Comparison of ENCODE assay signal across 8 mouse cellular contexts in genomic region chr7:25217653-25218395, GRCm38 (mm10). TPM values are rescaled to one million over a fixed set of nuclear protein-coding genes. Genes with fewer than 3 reads are reported as not detected.
DNase-seq lines count a peak whose midpoint lies in the region; ATAC-seq and TF ChIP-seq lines count a peak whose summit lies in the region.

No protein-coding gene starts in this region.

- intact Hi-C loops in left cerebral cortex, adult 2 months (cut with DNase I), result no loop called here

- WGBS in intestine, embryonic 14.5 days, result 72% methylated on average over 12 of the region's 12 CpGs
- 56% methylated on average over 12 of the region's 12 CpGs for WGBS in lung, embryonic 15.5 days
- WGBS in stomach, embryonic 15.5 days, result 54% methylated on average over 12 of the region's 12 CpGs

- H3K4me3 ChIP-seq in testis, adult 2 months (ENCODE audit: control insufficient read depth, low read depth, low read length), result peak overlapping the region; percentile 91
- peak overlapping the region; percentile 4; the same call in 1 of the 2 replicates for H3K4me3 ChIP-seq in intestine, embryonic 14.5 days (ENCODE audit: low read depth, low read length)
- 0 out of 2 replicates have a peak overlapping the region, but pooled peaks have one; percentile 85 for H3K4me3 ChIP-seq in lung, embryonic 15.5 days
- peak overlapping the region; percentile 86 for H3K4me3 ChIP-seq in stomach, embryonic 15.5 days (replicated peaks)
- H3K4me3 ChIP-seq in left cerebral cortex, adult 2 months, result no peak overlapping the region; the same call in 1 of the 2 replicates

- peaks cover 30% of the 10 kb centered on the region for H3K4me1 ChIP-seq in testis, adult 2 months (ENCODE audit: control insufficient read depth, insufficient read depth, low read length)
- H3K4me1 ChIP-seq in intestine, embryonic 14.5 days (replicated peaks; ENCODE audit: control insufficient read depth, insufficient read depth, low read length), result peaks cover 28% of the 10 kb centered on the region
- peaks cover 37% of the 10 kb centered on the region for H3K4me1 ChIP-seq in lung, embryonic 15.5 days
- peaks cover 41% of the 10 kb centered on the region for H3K4me1 ChIP-seq in stomach, embryonic 15.5 days

- no peak for TF ChIP-seq POLR2A in testis, adult 2 months (IDR thresholded peaks at IDR 0.05; ENCODE audit: control insufficient read depth, low read depth, low read length)

- no peak for TF ChIP-seq CTCF in testis, adult 2 months (IDR thresholded peaks at IDR 0.05; ENCODE audit: control insufficient read depth, insufficient read depth, insufficient replicate concordance, low read depth, low read length)
- no peak for TF ChIP-seq CTCF in left cerebral cortex, adult 2 months (IDR thresholded peaks at IDR 0.05)

- peak overlapping the region; percentile 83 for H3K4me2 ChIP-seq in intestine, embryonic 14.5 days (ENCODE audit: low read length)
- peak overlapping the region; percentile 86 for H3K4me2 ChIP-seq in lung, embryonic 15.5 days
- peak overlapping the region; percentile 87 for H3K4me2 ChIP-seq in stomach, embryonic 15.5 days

- H3K9ac ChIP-seq in intestine, embryonic 14.5 days (ENCODE audit: low read length), result no peak overlapping the region
- H3K9ac ChIP-seq in lung, embryonic 15.5 days, result no peak overlapping the region
- no peak overlapping the region for H3K9ac ChIP-seq in stomach, embryonic 15.5 days

- DNase-seq in testis, postnatal 14 days (ENCODE audit: low spot score), result no peak
- no peak for DNase-seq in intestine, embryonic 14.5 days (ENCODE audit: low spot score)
- no peak for DNase-seq in gastrocnemius, adult 8-10 months (ENCODE audit: low spot score in 2 of 2)
- no peak for DNase-seq in left cerebral cortex, adult 2 months (ENCODE audit: extremely low spot score in 1 of 2, low spot score in 2 of 2)
- DNase-seq in cerebellum, postnatal 36 days, result no peak

- H3K27me3 ChIP-seq in testis, adult 2 months (ENCODE audit: control insufficient read depth, insufficient read depth, low read length), result no peaks in the 10 kb centered on the region
- no peaks in the 10 kb centered on the region for H3K27me3 ChIP-seq in intestine, embryonic 14.5 days (replicated peaks; ENCODE audit: control insufficient read depth, insufficient read depth, low read length)
- H3K27me3 ChIP-seq in lung, embryonic 15.5 days, result 0 out of 2 replicates have a peak, but pooled peaks cover 3% of the 10 kb centered on the region
- H3K27me3 ChIP-seq in stomach, embryonic 15.5 days (replicated peaks), result no peaks in the 10 kb centered on the region

- no peak overlapping the region for H3K27ac ChIP-seq in testis, adult 2 months (ENCODE audit: control insufficient read depth, insufficient read depth, low read depth, low read length)
- H3K27ac ChIP-seq in intestine, embryonic 14.5 days (ENCODE audit: low read depth), result no peak overlapping the region
- H3K27ac ChIP-seq in lung, embryonic 15.5 days, result no peak overlapping the region
- H3K27ac ChIP-seq in stomach, embryonic 15.5 days, result peak overlapping the region; percentile 95
- no peak overlapping the region for H3K27ac ChIP-seq in left cerebral cortex, adult 2 months

- ATAC-seq in intestine, embryonic 14.5 days (replicated peaks; ENCODE audit: low FRiP score, low TSS enrichment, low read depth), result no peak
- no peak for ATAC-seq in lung, embryonic 15.5 days (ENCODE audit: borderline replicate concordance, extremely low read depth, low FRiP score, low TSS enrichment)
- ATAC-seq in stomach, embryonic 15.5 days (ENCODE audit: insufficient read depth, low FRiP score, low read depth), result no peak

- H3K9me3 ChIP-seq in intestine, embryonic 14.5 days (ENCODE audit: control insufficient read depth, low read length), result no peaks in the 10 kb centered on the region
- no peaks in the 10 kb centered on the region for H3K9me3 ChIP-seq in lung, embryonic 15.5 days
- no peaks in the 10 kb centered on the region for H3K9me3 ChIP-seq in stomach, embryonic 15.5 days

- no peaks in the 10 kb centered on the region for H3K36me3 ChIP-seq in testis, adult 2 months (ENCODE audit: control insufficient read depth, insufficient read depth, low read length)
- peaks cover 5% of the 10 kb centered on the region; the same call in 1 of the 2 replicates for H3K36me3 ChIP-seq in intestine, embryonic 14.5 days (ENCODE audit: control insufficient read depth, insufficient read depth, low read length)
- H3K36me3 ChIP-seq in lung, embryonic 15.5 days, result no peaks in the 10 kb centered on the region
- no peaks in the 10 kb centered on the region for H3K36me3 ChIP-seq in stomach, embryonic 15.5 days

RNA-seq across cellular contexts. Expression of gene Dedd2, which starts 2.6 kb away (rescaled TPM):
- 26.0 and 27.1 TPM in 2 replicates for polyA plus RNA-seq in testis, adult 2 months (2012; rRNA removed)
- 8.0 and 9.0 TPM in 2 replicates for polyA plus RNA-seq in intestine, embryonic 14.5 days (2014; fragmentation: Nextera tagmentation; extraction: Ambion mirVana)
- 9.6 and 11.2 TPM in 2 replicates for polyA plus RNA-seq in lung, embryonic 15.5 days (2015; fragmentation: Nextera tagmentation; extraction: Ambion mirVana)
- 15.1 and 15.2 TPM in 2 replicates for polyA plus RNA-seq in stomach, embryonic 15.5 days (2015; fragmentation: Nextera tagmentation; extraction: Ambion mirVana)
- total RNA-seq in gastrocnemius, adult 8-10 months (2022), result 1 to 10 TPM; 8.0 to 9.2 (median 8.6) TPM
- total RNA-seq in left cerebral cortex, adult 2 months (2021), result 10 to 100 TPM; 23.9 to 26.3 TPM

RNA-seq across cellular contexts. Expression of gene Zfp526, which starts 3.4 kb away (rescaled TPM):
- polyA plus RNA-seq in testis, adult 2 months (2012; rRNA removed), result 29.4 and 31.9 TPM in 2 replicates
- 3.9 and 4.2 TPM in 2 replicates for polyA plus RNA-seq in intestine, embryonic 14.5 days (2014; fragmentation: Nextera tagmentation; extraction: Ambion mirVana)
- 3.0 and 3.6 TPM in 2 replicates for polyA plus RNA-seq in lung, embryonic 15.5 days (2015; fragmentation: Nextera tagmentation; extraction: Ambion mirVana)
- 2.8 and 3.1 TPM in 2 replicates for polyA plus RNA-seq in stomach, embryonic 15.5 days (2015; fragmentation: Nextera tagmentation; extraction: Ambion mirVana)
- total RNA-seq in gastrocnemius, adult 8-10 months (2022), result 1 to 10 TPM; 5.5 to 6.4 (median 6.1) TPM
- 10 to 100 TPM; 10.6 to 11.2 TPM for total RNA-seq in left cerebral cortex, adult 2 months (2021)

RNA-seq across cellular contexts. Expression of gene Gsk3a, which starts 19.8 kb away (rescaled TPM):
- polyA plus RNA-seq in testis, adult 2 months (2012; rRNA removed), result 91.9 and 94.8 TPM in 2 replicates
- polyA plus RNA-seq in intestine, embryonic 14.5 days (2014; fragmentation: Nextera tagmentation; extraction: Ambion mirVana), result 13.2 and 13.6 TPM in 2 replicates
- 9.8 and 10.7 TPM in 2 replicates for polyA plus RNA-seq in lung, embryonic 15.5 days (2015; fragmentation: Nextera tagmentation; extraction: Ambion mirVana)
- polyA plus RNA-seq in stomach, embryonic 15.5 days (2015; fragmentation: Nextera tagmentation; extraction: Ambion mirVana), result 9.4 and 10.5 TPM in 2 replicates
- 10 to 100 TPM; 87.5 to 93.5 (median 90.1) TPM for total RNA-seq in gastrocnemius, adult 8-10 months (2022)
- 100 to 1,000 TPM; 215 to 220 TPM for total RNA-seq in left cerebral cortex, adult 2 months (2021)

RNA-seq across cellular contexts. Expression of gene Erf, which starts 32.7 kb away (rescaled TPM):
- 40.4 and 44.1 TPM in 2 replicates for polyA plus RNA-seq in testis, adult 2 months (2012; rRNA removed)
- 19.9 and 22.0 TPM in 2 replicates for polyA plus RNA-seq in intestine, embryonic 14.5 days (2014; fragmentation: Nextera tagmentation; extraction: Ambion mirVana)
- 18.8 and 20.3 TPM in 2 replicates for polyA plus RNA-seq in lung, embryonic 15.5 days (2015; fragmentation: Nextera tagmentation; extraction: Ambion mirVana)
- 13.0 and 17.6 TPM in 2 replicates for polyA plus RNA-seq in stomach, embryonic 15.5 days (2015; fragmentation: Nextera tagmentation; extraction: Ambion mirVana)
- 1 to 10 TPM; 4.2 to 5.8 (median 5.7) TPM for total RNA-seq in gastrocnemius, adult 8-10 months (2022)
- 10 to 100 TPM; 61.5 to 68.2 TPM for total RNA-seq in left cerebral cortex, adult 2 months (2021)

RNA-seq across cellular contexts. Expression of gene Pou2f2, which starts 38.3 kb away (rescaled TPM):
- polyA plus RNA-seq in testis, adult 2 months (2012; rRNA removed), result 8.3 TPM in 2 replicates
- polyA plus RNA-seq in intestine, embryonic 14.5 days (2014; fragmentation: Nextera tagmentation; extraction: Ambion mirVana), result 2.1 and 2.2 TPM in 2 replicates
- 0.31 and 0.55 TPM in 2 replicates for polyA plus RNA-seq in lung, embryonic 15.5 days (2015; fragmentation: Nextera tagmentation; extraction: Ambion mirVana)
- 1.4 and 1.6 TPM in 2 replicates for polyA plus RNA-seq in stomach, embryonic 15.5 days (2015; fragmentation: Nextera tagmentation; extraction: Ambion mirVana)
- under 1 TPM in 2 of 4 experiments, not detected in 2; 0.02 to 0.24 TPM for total RNA-seq in gastrocnemius, adult 8-10 months (2022)
- 10 to 100 TPM; 12.5 to 14.0 TPM for total RNA-seq in left cerebral cortex, adult 2 months (2021)
